Mouse (Mus musculus) right cerebral cortex, adult 2 months (tissue): ENCODE measurements at regions not wholly inside any gene's neighbourhood (a gene's known extent, or its start where the extent isn't known, plus 50 kb on each side); places are given as distances from the start of the nearest gene placed in this dataset.

Experiments used
- DNase-seq, 2 experiments: peaks; one replicate each; pipeline ENCODE4 v3.0.0; 2021 to 2022; ENCODE audit warnings: low spot score in 2 of 2

DNA sequence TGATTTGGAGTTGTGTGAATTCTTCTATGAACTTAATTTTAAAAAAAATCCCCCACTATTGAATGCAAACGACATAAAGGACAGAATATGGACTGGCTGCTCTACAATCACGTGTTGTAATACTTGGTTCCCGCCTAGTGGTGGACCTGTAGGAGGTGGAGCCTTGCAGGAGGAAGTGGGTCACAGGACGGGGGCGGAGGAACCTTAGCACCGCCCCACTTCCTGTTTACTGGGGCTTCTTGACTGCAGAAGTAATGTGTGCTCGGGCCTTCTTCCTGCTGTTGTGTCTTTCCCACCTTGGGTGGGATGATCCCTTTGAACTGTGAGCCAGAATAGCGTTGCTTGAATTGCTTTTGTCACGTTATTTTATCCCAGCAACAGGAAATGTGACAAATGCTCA is 52.2 kb upstream of the Tmem108 start:
- DNase-seq = no peak

DNA sequence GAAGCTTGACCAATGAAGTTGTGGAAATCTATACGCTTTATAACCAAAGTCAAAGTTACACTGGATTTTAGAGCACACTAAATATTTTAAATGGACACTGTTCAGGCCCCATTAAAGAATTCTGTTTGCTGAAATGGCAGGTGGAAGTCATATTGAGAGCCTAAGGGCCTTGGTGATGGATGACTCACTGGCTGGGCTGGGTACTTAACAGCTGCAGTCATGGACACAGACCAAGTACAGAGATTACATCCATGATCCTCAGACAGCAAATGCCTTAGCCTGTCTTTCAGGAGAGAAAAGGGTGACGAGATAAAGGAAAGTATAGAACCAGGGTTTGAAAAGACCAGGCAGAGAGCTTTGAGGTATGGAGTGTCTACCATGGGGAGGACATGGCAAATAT is 57.4 kb upstream of the Tmem108 start:
- DNase-seq = no peak

DNA sequence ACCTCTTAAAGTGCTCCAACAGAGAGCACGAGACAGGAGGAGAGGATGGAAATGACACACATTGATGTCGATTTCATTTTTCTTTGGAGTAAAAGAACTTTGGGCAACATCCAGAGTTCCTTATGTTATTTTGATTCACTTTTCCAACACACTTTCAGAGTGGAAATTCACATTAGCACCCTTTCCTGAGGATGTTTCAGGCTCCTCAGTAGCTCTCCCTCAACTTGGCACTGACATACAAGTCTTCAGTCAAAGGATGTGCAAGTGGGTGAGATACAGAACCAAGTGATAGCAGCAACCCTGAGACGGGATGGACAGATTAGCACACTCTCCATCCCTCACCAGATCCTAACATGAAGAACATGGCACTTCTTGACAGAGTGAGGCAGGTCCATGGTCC is 60.0 kb upstream of the Tmem108 start:
- no peak for DNase-seq

DNA sequence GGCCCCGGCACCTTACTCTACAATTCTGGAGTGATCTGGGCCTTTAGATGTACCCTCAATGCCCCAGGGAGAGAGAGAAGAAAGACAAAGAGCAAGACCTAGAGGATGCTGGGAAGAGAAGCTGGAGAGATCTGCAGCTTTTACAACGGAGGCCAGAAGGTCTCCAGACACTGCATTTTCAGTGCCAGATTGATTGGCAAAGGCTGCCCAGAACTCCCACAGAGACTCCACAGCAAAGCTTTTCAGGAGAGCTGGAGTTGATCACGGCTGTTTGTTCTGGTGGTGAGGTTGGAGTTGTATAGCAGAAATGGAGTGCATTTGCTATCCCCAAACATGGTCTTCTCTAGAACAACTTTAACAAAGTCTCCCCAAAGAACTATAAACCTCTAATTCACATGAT is 61.9 kb upstream of the Tmem108 start:
- no peak for DNase-seq

DNA sequence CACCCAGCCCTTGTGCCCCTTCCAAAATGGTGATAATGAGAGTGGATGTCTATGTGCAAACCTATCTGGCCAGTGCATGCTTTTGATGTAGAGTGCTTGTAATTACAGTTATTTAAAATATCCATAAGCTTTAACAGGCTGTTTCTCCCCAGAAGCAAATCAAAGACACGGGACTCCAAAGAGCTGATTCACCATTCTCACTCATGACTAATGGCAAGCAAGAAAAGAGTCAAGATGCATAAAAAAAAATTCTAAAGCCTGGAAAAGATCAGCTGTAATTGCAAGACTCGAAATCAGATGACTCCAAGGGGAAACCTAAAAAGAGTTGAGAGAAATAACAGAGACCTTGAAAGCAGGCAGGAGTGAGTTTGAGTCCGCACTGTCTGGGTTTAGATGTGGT is 79.6 kb upstream of the Tmem108 start:
- DNase-seq = no peak

DNA sequence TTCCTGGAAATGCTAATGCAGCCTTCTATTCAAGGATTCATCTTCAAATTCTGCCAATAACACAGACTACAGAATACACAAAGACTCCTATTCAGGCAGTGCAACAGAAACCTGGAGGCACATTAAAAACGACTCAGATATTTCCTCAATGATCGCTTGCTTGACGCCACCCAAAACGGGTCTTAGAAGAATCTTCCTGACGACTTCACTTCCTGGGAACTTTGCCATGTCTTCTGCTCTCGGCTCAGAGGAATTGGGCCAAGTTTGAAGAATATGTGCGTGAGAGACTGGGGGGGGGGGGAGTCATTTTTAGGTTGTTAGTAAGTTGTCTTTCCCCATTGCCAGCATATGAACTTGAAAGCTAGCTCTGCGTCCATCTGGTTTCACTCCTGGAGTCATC is 82.2 kb upstream of the Tmem108 start:
- DNase-seq = no peak

DNA sequence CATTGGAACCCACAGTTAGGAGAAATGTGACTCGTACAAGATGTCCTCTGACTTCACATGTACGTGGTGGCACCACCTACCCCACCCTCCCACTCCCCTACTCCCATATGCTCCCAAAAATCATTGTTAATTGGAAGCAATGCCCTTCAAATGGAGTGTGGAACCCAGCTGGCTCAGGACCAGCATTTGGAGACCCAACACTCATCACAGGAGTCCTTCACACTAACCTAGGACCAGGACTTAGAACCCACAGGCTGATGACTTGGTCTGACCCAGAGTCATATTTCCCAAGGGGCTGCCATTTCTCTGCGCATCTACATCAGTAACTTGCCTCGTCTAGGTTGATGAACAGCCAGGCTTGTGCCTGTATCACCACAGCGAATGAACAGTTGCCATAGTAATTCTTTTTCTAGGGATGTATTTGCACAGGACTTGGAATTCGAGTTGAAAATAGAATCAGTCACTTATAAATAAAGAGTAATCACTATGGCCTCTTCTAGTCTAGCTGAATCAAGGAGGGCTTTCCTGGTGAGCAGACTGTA is 84.3 kb upstream of the Tmem108 start:
- no peak for DNase-seq

DNA sequence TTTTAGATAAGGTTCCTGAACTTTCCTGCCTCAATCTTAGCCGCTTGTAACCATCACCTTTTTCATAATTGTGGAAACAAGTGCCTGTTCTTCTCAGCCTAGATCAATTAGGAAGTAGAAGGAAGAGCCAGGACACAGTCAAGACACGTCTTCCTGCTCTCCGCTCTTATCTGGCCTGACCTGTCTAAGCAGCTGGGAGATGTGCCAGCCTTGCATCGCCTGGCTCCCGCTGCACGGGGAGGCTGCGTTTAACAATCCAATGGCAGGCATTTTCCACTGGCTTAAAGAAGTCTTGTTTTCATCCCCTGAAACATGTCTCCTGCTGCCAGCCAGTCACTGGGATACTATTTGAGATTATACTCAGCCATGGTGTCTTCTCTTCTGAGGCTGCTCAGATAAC is 86.3 kb upstream of the Tmem108 start:
- no peak for DNase-seq

DNA sequence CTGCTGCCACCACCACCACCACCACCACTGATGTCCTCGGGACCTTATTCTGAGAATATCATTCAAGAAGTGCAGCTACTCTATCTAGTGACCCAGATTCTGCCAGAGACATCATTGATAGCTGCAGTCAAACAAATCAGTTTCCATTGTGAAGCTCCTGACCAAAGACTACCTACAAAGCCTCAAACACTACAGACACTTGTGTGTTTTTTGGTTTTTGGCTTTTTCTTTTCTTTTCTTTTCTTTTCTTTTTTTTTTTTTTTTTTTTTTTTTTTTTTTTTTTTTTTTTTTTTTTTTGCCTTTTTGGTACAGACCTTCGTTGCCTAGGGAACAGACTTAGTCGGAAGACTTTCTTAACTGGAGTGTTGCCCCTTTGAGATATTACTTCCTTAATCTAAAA is 87.4 kb upstream of the Tmem108 start:
- DNase-seq = no peak

DNA sequence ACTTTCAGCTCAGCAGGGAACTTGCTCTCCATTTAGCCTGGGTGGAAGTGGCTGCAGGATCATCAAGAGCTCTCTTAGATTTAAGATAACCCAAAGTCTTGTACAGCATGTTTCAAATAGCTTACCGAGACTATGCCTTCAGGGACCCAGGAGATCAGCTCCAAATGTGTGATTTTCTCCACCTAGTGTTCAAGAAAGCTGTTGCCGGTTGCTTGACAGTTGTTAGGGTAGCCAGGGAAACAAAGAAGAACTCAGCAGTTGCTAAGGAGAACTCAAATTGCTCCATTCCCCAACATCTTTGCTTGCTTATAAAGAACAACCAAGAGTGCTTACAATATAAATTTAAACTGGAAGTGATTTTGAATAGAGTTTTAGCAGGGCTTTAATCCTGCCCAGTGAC is 91.1 kb upstream of the Tmem108 start:
- no peak for DNase-seq

DNA sequence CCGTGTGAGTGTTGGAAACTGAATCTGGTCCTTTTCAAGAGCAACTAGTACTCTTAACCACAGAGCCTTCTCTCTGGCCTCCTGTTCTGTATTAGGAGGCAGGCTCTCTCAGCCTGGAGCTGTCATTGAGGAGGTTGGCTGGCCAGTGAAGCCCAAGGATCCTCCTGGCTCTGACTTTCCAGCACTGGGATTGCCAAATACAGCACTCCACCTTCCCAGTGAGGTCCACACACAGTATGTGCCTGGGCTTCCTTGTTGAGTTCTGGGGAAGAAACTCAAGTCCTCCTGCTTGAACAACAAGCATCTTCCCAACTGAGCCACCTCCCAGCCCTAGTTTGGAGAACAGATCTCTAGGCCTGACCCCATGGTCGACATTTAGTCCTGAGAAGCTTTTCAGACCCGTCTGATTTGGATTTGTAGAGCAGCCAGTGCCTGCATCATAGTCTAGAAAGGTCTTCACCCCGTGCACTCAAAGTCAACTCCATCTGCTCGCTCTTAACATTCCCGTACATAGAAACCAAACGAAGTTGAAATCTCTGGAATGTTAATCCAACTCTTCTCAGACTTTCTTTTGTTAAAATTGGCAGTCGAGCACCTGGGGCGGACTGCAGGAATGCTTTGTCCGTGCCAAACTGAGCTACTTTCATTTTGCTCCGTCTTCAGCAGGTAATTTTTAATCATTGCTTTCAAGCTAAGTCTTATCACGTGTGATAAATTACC is 99.2 kb upstream of the Tmem108 start:
- DNase-seq = no peak

DNA sequence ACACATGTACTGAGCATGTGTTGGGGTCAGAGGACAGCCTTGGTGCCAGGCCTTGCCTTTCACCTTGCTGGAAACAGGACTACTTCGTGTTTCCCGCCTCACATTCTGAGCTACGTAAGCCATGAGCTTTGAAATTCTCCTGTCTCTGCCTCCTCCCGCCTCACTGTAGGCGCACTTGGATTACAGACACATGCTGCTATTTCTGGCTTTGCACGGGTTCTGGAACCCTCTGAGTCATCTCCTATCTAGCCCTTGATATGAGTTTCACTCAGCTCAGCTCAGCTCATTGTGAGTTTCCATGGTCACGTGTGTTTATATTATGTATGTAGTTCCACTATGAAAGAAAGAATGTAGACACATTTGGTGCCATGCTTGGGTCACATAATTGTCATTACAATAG is 100.9 kb upstream of the Tmem108 start:
- peak; percentile 45 to 60 for DNase-seq

DNA sequence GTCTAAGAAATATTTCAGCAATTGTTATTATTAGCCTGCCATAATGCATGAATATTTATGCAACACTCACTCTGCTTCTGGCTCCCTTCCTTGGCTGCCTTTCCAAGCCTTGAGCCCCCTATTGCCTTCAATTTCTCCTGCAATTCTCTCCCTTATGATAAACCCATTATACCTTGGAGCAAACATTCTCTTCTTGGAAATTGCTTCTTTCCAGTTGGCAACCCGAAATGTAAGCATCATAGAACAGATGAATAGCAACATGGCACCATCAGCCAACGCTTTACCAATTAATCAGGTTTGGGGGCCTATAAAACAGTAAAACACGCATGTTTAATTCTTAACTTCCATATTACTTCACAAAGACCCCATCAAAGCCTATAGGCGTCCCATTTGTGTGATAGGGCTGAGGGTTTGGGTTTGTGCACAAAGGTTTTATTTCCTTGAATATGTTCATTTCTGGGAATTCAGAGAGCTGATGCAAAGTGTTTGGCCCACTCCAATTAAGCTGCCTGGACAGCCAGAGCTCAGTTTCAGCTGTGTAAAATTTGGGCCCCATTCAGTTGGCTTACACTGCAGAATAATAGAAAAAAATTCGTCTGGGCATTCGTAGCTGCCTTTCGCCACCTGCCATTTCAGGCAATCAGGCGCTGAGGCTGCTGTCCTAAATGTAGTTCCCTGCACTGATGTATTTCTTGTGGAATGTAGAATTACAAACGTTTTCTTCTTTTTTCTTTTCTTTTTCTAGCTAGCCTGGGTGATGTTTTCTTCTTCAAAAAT is 106.0 kb upstream of the Tmem108 start:
- no peak for DNase-seq

DNA sequence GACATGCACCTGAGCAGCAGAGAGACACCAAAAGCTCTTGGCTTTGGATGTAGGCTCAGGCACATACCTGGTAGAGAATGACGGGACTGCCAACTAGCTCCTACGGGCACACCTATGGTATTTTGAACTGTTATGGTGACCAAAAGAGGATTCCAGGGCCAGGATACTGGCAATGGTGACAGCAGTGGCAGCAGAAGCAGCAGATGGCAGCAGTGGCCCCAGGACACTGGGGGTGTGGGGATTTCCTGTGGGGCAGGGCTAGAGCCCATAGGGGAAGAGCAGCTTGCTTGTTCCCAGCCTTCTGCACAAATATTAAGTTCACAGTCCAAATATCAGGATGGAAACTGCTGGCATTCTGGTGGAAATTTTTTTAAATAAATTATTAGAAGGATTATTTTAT is 107.6 kb upstream of the Tmem108 start:
- no peak for DNase-seq

DNA sequence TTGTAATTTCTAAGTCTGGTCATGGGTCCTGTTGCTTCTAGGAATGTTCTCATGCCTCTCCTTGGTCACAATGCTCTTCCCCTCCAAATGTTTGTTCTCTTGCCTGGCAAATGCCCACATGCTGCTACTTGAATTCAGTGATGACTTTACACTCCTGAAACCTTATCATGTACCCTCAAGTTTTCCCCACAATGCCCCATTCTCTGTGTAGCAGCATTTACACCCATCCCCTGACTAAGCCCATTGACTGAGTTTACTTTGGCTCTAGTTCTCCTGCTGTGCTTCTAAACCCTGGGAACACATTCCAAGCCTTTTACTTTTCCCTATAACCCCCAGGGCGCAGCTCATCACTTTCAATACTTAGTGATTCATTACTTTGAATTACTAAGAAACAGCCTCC is 110.5 kb upstream of the Tmem108 start:
- no peak for DNase-seq

DNA sequence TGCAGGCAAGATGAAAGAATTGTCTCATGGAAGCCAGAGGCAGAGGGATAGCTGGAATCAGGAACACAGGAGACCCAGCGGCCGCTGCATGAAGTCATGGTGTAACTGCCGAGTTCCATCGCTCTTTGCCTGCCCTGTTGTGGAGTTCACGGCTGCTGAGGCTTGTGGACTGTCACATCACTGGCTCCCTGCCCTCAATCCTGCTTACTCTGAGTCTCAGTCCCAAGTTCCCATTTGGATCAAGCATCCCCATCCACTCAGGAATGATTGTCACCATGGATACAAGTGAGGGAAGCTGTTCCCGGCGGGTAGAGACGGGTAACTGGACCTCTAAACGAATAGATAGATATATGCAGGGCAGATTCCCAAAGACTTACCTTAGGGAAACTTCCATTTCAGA is 112.2 kb upstream of the Tmem108 start:
- no peak for DNase-seq

DNA sequence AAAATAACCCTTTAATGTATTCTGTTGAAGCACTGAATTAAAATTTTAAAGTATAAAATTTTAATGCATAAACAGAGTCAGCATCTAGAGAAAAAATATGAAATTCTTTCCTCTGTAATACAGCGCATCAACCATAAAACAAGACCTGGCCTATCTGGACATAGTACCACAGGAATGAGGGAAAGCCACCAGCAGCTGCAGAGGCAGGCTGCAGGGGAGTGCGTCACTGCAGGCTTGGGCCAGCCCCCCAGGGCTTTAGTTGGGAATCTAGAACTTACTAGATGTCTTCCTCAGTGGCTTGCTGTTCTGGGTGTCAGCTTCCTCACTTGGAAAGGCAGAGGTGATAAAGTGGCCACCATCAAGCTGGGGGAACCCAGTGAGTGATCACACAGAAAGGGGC is 116.2 kb upstream of the Tmem108 start:
- no peak for DNase-seq

DNA sequence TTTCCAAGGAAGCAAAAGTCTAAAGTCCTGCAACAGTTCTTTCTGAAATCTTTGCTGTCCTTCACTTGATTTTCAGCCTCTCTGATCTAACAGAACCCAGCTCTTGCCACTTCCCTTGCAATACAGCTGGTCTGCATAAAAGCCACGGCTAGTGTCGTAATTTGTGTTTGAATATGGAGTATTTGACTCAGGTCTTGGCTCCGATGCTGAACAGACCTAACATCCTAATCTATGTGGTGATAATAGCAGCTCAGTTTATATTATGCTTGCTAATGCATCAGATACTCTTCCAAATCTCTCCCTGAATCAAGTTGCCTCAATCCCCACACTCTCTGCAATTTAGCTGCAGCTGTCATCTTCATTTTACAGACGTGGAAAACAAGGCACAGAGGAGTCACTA is 109.5 kb upstream of the Nphp3 start:
- no peak for DNase-seq

DNA sequence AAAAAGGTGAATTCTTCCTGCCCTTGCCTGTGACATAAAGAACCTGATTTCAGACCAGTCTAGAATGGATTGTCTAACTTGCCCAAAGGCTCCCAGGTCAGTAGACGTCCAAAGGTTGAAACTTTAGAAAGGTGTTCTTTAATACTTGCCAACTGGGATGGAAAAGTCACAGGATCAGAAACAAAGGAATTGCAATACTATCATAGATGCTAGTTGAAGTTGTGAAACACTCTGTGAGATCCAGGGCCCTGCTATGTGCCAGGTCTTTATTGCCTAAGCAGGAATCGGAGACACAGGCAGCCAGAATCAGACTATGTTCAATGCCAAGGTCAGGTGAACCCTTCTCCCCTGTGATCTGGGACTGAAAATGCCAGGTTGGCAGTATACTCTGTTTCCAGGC is 108.0 kb upstream of the Nphp3 start:
- no peak for DNase-seq

DNA sequence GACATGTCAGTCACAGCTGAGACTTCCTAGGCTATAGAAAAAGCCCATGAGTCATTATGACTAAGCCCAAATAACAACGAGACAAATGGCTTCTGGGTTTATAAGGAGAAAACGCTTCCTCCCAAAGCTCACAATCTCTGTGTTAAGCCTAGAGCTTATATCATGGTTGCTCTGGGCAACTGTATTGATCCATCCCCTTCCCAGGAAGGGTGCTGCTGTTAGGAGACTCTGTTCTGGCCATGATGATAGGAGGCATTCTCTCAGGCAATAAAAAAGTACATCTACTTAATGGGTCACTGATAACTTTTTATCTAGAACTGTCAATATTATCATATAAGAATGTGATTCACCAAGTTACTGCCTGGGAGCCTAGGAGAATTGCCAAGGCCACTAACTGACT is 103.0 kb upstream of the Nphp3 start:
- no peak for DNase-seq

DNA sequence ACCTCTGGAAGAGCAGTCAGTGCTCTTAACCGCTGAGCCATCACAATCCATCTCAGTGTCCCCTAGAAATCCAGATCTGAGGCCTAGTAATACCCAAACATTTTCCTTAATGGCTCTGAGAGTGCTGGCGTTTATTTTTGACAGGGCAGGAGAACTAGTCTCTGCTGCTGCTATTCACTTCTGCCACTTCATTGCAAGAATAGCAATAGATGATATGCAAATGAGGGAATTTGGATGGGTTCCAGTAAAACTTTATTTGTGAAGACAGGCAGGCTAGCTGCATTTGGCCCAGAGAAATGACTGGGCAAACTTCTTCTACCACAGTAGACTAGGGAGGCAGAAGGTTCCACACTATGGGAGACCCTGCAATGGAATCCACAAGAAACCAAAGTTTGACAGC is 91.0 kb upstream of the Nphp3 start:
- DNase-seq = no peak

DNA sequence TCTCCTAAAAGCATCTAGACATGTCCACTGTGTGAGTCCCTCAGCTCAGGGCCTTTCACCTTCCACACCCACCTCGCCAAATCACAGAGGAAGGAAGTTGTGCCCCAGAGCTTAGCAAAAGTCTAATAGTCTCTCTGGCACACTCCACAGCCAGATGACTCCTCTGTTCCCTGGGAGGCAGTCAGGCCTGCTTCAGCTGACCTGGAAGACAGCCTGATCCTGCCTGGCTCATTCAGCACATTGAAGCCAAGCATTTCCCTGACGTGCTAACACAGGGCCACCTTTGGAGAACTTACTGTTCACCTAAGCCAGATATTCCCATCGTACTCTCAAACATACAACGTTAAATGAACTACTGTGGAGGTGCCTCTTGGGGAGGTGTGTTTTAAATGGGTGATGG is 87.2 kb upstream of the Nphp3 start:
- DNase-seq = no peak

DNA sequence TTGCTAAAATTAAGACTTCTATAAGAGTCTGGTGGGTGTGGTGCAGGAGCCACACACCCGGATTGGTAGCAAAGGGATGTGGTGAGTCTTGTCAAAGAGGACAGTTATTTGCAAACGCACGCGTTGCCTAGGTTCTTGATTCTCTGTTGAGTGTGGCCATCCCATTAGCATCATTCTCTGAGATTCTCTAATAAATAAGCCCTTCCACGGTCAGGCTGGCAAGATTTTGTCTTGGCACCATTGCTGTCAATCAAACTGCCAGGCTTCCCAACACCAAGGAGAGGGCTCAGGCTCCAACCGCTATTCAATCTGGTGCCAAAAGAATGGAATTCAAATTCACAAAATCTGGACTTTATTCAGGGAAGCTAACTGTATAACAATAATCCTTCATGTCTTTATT is 84.6 kb upstream of the Nphp3 start:
- DNase-seq = no peak
